Mouse (Mus musculus) mouse embryonic stem cell (cell line): ENCODE measurements around the gene Tex37.

Experiments used
- in situ Hi-C, 2 experiments: fragments of 300-500 bp; cut with MboI; formaldehyde crosslinking; loops; 1 replicate in 1 of 2; 3 replicates in 1 of 2; pipeline ENCODE4 v1.14.3; 2019 to 2020; ENCODE audit warnings: low sequenced_read_pairs in 2 of 2, low pct_unique_long_range_greater_than_20kb in 1 of 2, mixed read lengths in 1 of 2; ENCODE audit not compliant: unreplicated experiment in 1 of 2

Gene Tex37

GRCm38 (mm10) chr6:70918827-70919226, at the start of gene Tex37:
Gene Tex37 (minus strand): TSS chr6:70918927.
- in situ Hi-C loops: no loop called here

GRCm38 (mm10) chr6:70968291-70968690, 49.6 kb upstream of the Tex37 start:
- in situ Hi-C loops: no loop called here

- in situ Hi-C loops: no loop called here
Observed at GRCm38 (mm10) chr6:70967422-70967821, 48.7 kb upstream of the Tex37 start.

- in situ Hi-C loops: no loop called here
Observed at GRCm38 (mm10) chr6:70965694-70966093, 47.0 kb upstream of the Tex37 start.

GRCm38 (mm10) chr6:70964116-70964830, 45.5 kb upstream of the Tex37 start:
- in situ Hi-C loops: no loop called here

- in situ Hi-C loops: no loop called here
Observed at GRCm38 (mm10) chr6:70957341-70957940, 38.7 kb upstream of the Tex37 start.

GRCm38 (mm10) chr6:70956936-70957335, 38.2 kb upstream of the Tex37 start:
- in situ Hi-C loops: no loop called here

GRCm38 (mm10) chr6:70956285-70956912, 37.7 kb upstream of the Tex37 start, which contains the start of gene Foxi3:
Gene Foxi3 (plus strand): TSS chr6:70956531.
- in situ Hi-C loops: no loop called here

GRCm38 (mm10) chr6:70955841-70956240, 37.1 kb upstream of the Tex37 start:
- in situ Hi-C loops: no loop called here

- in situ Hi-C loops: no loop called here
Observed at GRCm38 (mm10) chr6:70955291-70955800, 36.6 kb upstream of the Tex37 start.

GRCm38 (mm10) chr6:70954040-70954439, 35.3 kb upstream of the Tex37 start:
- in situ Hi-C loops: no loop called here

- in situ Hi-C loops: no loop called here
Observed at GRCm38 (mm10) chr6:70953274-70953673, 34.5 kb upstream of the Tex37 start.

GRCm38 (mm10) chr6:70931801-70932200, 13.1 kb upstream of the Tex37 start:
- in situ Hi-C loops: no loop called here

GRCm38 (mm10) chr6:70921274-70922074, 2.7 kb upstream of the Tex37 start:
- in situ Hi-C loops: no loop called here

GRCm38 (mm10) chr6:70912396-70912765, 6.3 kb downstream of the Tex37 start:
- in situ Hi-C loops: no loop called here

GRCm38 (mm10) chr6:70911668-70912395, 6.9 kb downstream of the Tex37 start:
- in situ Hi-C loops: no loop called here

GRCm38 (mm10) chr6:70910285-70910684, 8.4 kb downstream of the Tex37 start:
- in situ Hi-C loops: no loop called here

- in situ Hi-C loops: no loop called here
Observed at GRCm38 (mm10) chr6:70909572-70909971, 9.2 kb downstream of the Tex37 start.
